8 mouse cellular contexts compared by ENCODE assay signal in the genomic region with DNA sequence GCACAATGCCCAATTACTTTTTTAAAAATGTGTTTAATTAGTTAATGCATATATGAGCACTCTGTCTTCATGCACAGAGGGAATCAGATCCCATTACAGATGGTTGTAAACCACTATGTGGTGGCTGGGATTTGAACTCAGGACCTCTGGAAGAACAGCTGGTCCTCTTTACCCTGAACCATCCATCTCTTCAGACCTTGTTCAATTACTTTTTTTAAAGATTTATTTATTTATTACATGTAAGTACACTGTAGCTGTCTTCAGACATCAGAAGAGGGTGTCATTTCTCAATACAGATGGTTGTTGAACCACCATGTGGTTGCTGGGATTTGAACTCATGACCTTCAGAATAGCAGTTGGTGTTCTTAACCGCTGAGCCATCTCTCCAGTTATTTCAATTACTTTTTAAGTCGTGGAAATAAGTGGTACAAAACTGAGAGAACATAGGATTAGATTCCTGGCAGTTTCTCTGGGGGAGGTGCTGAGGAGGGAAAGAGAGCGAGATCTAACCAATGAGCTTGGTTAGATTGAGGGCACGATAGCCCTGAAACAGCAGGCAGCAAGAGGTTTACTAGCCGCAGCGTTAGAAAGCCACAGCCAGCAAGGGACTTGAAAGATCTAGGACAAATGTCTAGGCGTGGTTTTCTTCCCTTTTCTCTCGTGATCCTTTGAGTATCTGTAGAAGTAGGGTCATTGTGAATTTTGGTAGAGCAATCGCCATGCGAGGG. TPM values are rescaled to one million over a fixed set of nuclear protein-coding genes. Genes with fewer than 3 reads are reported as not detected.
DNase-seq lines count a peak whose midpoint lies in the region; ATAC-seq and TF ChIP-seq lines count a peak whose summit lies in the region.

No protein-coding gene starts in this region.

- TF ChIP-seq POLR2A in thymus, adult 2 months (IDR thresholded peaks at IDR 0.05; ENCODE audit: control insufficient read depth, extremely low read depth, insufficient read depth, low read length, poor library complexity): no peak

- 0 out of 2 replicates have a peak, but pooled peaks have one; percentile 0 for ATAC-seq in frontal cortex, adult (ENCODE audit: low TSS enrichment)
- ATAC-seq in neural tube, embryonic 14.5 days (ENCODE audit: low read depth): no peak

- peaks cover 11% of the 10 kb centered on the region for H3K4me1 ChIP-seq in thymus, adult 2 months (replicated peaks; ENCODE audit: control insufficient read depth, insufficient read depth, low read length)
- peaks cover 36% of the 10 kb centered on the region for H3K4me1 ChIP-seq in limb, embryonic 10.5 days
- H3K4me1 ChIP-seq in neural tube, embryonic 14.5 days (ENCODE audit: control insufficient read depth, insufficient read depth, low read length): peaks cover 15% of the 10 kb centered on the region; the same call in 1 of the 2 replicates

- no peak for DNase-seq in frontal cortex, postnatal 25 days (ENCODE audit: low spot score in 2 of 2)
- no peak for DNase-seq in thymus, adult 2 months
- DNase-seq in thymus, postnatal 14 days: no peak
- no peak for DNase-seq in limb, embryonic 10.5 days (ENCODE audit: low spot score)
- DNase-seq in yolk sac, embryonic 10.5 days (ENCODE audit: low spot score): no peak
- DNase-seq in gastrocnemius, postnatal 10 days: no peak

- 0 out of 2 replicates have a peak overlapping the region, but pooled peaks have one; percentile 21 for H3K9ac ChIP-seq in neural tube, embryonic 14.5 days (replicated peaks; ENCODE audit: low read depth, low read length)

- H3K36me3 ChIP-seq in thymus, adult 2 months (ENCODE audit: control insufficient read depth, insufficient read depth, low read length): no peaks in the 10 kb centered on the region
- H3K36me3 ChIP-seq in limb, embryonic 10.5 days: peaks cover 23% of the 10 kb centered on the region
- no peaks in the 10 kb centered on the region for H3K36me3 ChIP-seq in neural tube, embryonic 14.5 days (ENCODE audit: control insufficient read depth, insufficient read depth, low read length)

- no peaks in the 10 kb centered on the region for H3K27me3 ChIP-seq in thymus, adult 2 months (ENCODE audit: control insufficient read depth, insufficient read depth, low read length)
- no peaks in the 10 kb centered on the region for H3K27me3 ChIP-seq in limb, embryonic 10.5 days (ENCODE audit: low read depth, poor library complexity, severe bottlenecking)
- no peaks in the 10 kb centered on the region for H3K27me3 ChIP-seq in neural tube, embryonic 14.5 days (ENCODE audit: control insufficient read depth, insufficient read depth, low read length)

- 6% methylated on average over 10 of the region's 10 CpGs for WGBS in thymus, adult 2 months
- WGBS in limb, embryonic 10.5 days: 12% methylated on average over 10 of the region's 10 CpGs
- WGBS in neural tube, embryonic 14.5 days: 9% methylated on average over 10 of the region's 10 CpGs

- H3K27ac ChIP-seq in thymus, adult 2 months (ENCODE audit: control insufficient read depth, insufficient read depth, low read length): peak overlapping the region; percentile 66
- H3K27ac ChIP-seq in limb, embryonic 10.5 days: peak overlapping the region; percentile 90
- H3K27ac ChIP-seq in neural tube, embryonic 14.5 days (ENCODE audit: low read depth, low read length): peak overlapping the region; percentile 84

- peak overlapping the region; percentile 45 for H3K4me2 ChIP-seq in neural tube, embryonic 14.5 days (ENCODE audit: low read depth, low read length)

- no peaks in the 10 kb centered on the region for H3K9me3 ChIP-seq in limb, embryonic 10.5 days (replicated peaks)
- H3K9me3 ChIP-seq in neural tube, embryonic 14.5 days (ENCODE audit: control insufficient read depth, low read length): no peaks in the 10 kb centered on the region

- no peak for TF ChIP-seq CTCF in thymus, adult 2 months (IDR thresholded peaks at IDR 0.05; ENCODE audit: borderline replicate concordance, control insufficient read depth, extremely low read depth, insufficient read depth, low read length, poor library complexity)

- peak overlapping the region; percentile 86 for H3K4me3 ChIP-seq in thymus, adult 2 months (ENCODE audit: control insufficient read depth, insufficient read depth, low read length)
- peak overlapping the region; percentile 74 for H3K4me3 ChIP-seq in limb, embryonic 10.5 days
- peak overlapping the region; percentile 45 for H3K4me3 ChIP-seq in neural tube, embryonic 14.5 days (ENCODE audit: low read depth, low read length)

RNA-seq across cellular contexts. Expression of gene Casp9, which starts 0.7 kb away (rescaled TPM):
- 16.0 and 16.9 TPM in 2 replicates for polyA plus RNA-seq in thymus, adult 2 months (2012; rRNA removed)
- polyA plus RNA-seq in limb, embryonic 10.5 days (2016; fragmentation: Nextera tagmentation; extraction: Ambion mirVana): 24.0 and 24.2 TPM in 2 replicates
- polyA plus RNA-seq in neural tube, embryonic 14.5 days (2014; fragmentation: Nextera tagmentation; extraction: Ambion mirVana): 17.3 and 18.2 TPM in 2 replicates
- 1 to 10 TPM; 5.6 to 8.0 TPM for total RNA-seq in gastrocnemius, postnatal 10 days (2021)

RNA-seq across cellular contexts. Expression of gene Dnajc16, which starts 2.0 kb away (rescaled TPM):
- 11.8 and 11.9 TPM in 2 replicates for polyA plus RNA-seq in thymus, adult 2 months (2012; rRNA removed)
- polyA plus RNA-seq in limb, embryonic 10.5 days (2016; fragmentation: Nextera tagmentation; extraction: Ambion mirVana): 3.7 and 4.6 TPM in 2 replicates
- polyA plus RNA-seq in neural tube, embryonic 14.5 days (2014; fragmentation: Nextera tagmentation; extraction: Ambion mirVana): 5.8 and 6.4 TPM in 2 replicates
- total RNA-seq in gastrocnemius, postnatal 10 days (2021): 1 to 10 TPM; 8.6 to 9.1 TPM

RNA-seq across cellular contexts. Expression of gene Cela2a, which starts 33.2 kb away (rescaled TPM):
- 0.46 and 2.1 TPM in 2 replicates for polyA plus RNA-seq in thymus, adult 2 months (2012; rRNA removed)
- polyA plus RNA-seq in limb, embryonic 10.5 days (2016; fragmentation: Nextera tagmentation; extraction: Ambion mirVana): not detected in 2 replicates
- not detected in 2 replicates for polyA plus RNA-seq in neural tube, embryonic 14.5 days (2014; fragmentation: Nextera tagmentation; extraction: Ambion mirVana)
- total RNA-seq in gastrocnemius, postnatal 10 days (2021): not detected

RNA-seq across cellular contexts. Expression of gene Agmat, which starts 46.2 kb away (rescaled TPM):
- 0.18 and 0.92 TPM in 2 replicates for polyA plus RNA-seq in thymus, adult 2 months (2012; rRNA removed)
- not detected in 2 replicates for polyA plus RNA-seq in limb, embryonic 10.5 days (2016; fragmentation: Nextera tagmentation; extraction: Ambion mirVana)
- not detected in 2 replicates for polyA plus RNA-seq in neural tube, embryonic 14.5 days (2014; fragmentation: Nextera tagmentation; extraction: Ambion mirVana)
- total RNA-seq in gastrocnemius, postnatal 10 days (2021): 1 to 10 TPM in 1 of 2 experiments, under 1 TPM in 1; 0.78 to 1.2 TPM

RNA-seq across cellular contexts. Expression of gene Ctrc, which starts 53.4 kb away (rescaled TPM):
- 0.35 and 0.43 TPM in 2 replicates for polyA plus RNA-seq in thymus, adult 2 months (2012; rRNA removed)
- not detected in 2 replicates for polyA plus RNA-seq in limb, embryonic 10.5 days (2016; fragmentation: Nextera tagmentation; extraction: Ambion mirVana)
- not detected in 2 replicates for polyA plus RNA-seq in neural tube, embryonic 14.5 days (2014; fragmentation: Nextera tagmentation; extraction: Ambion mirVana)
- not detected for total RNA-seq in gastrocnemius, postnatal 10 days (2021)
